Mouse (Mus musculus): ENCODE results near the gene Serpina1e. TPM values are rescaled to one million over a fixed set of nuclear protein-coding genes. Genes with fewer than 3 reads are reported as not detected.

Gene Serpina1e
- polyA plus RNA-seq, 1 experiment from 2014 or later, result 0.14 TPM

DNA sequence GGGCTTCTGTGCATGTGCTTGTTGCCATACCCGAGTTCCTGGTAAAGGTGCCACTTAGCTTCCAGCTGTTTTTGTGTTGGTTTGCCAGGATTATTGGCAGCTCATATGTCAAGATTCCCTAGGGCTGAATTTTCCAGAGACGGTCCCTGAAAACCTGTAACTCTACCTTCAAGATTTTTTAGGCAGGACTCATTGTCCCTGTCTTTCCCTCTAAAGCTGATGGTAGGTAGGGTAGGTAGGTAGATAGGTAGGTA lies 30.7 kb upstream of the Serpina1e start:
- TF ChIP-seq CTCF (IDR thresholded peaks at IDR 0.05), result no peak

GRCm38 (mm10) chr12:103988754-103989513 lies 30.2 kb upstream of the Serpina1e start:
- CTCF ChIA-PET, result interaction anchor here (1.3 to 1.5 kb wide), 2 partner anchors 41 to 431 kb away, joined by 3 to 8 read pairs; no protein-coding TSS in a partner anchor
- no peak for TF ChIP-seq CTCF (IDR thresholded peaks at IDR 0.05)
- POLR2A ChIA-PET, result no interaction called here
- no peak for ATAC-seq
- no peaks in the 10 kb centered on the region for H3K27me3 ChIP-seq
- no peak for DNase-seq (ENCODE audit: low read depth, low spot score)
- in situ Hi-C loops (cut with MboI; ENCODE audit: low pct_unique_long_range_greater_than_20kb), result no loop called here

More for the DNA sequence above, 30.7 kb upstream of the Serpina1e start:
- ChIA-PET CTCF (interaction anchor here (1.3 to 1.5 kb wide), 2 partner anchors 40 to 430 kb away, joined by 3 to 8 read pairs; no protein-coding TSS in a partner anchor), POLR2A (no interaction called here)
- H3K27me3 ChIP-seq, result no peaks in the 10 kb centered on the region
- in situ Hi-C loops (cut with MboI; ENCODE audit: low pct_unique_long_range_greater_than_20kb), result no loop called here
- ATAC-seq (no peak), DNase-seq (ENCODE audit: low read depth, low spot score) (no peak)

- ChIA-PET CTCF (interaction anchor here (0.7 to 1.3 kb wide), 4 partner anchors 9 to 441 kb away, joined by 3 to 5 read pairs (median 3); no protein-coding TSS in a partner anchor), POLR2A (no interaction called here)
- in situ Hi-C loops (cut with MboI; ENCODE audit: low pct_unique_long_range_greater_than_20kb), result no loop called here
- ATAC-seq, result no peak
- DNase-seq (ENCODE audit: low read depth, low spot score), result no peak
- no peaks in the 10 kb centered on the region for H3K27me3 ChIP-seq
- TF ChIP-seq CTCF (IDR thresholded peaks at IDR 0.05), result no peak
These were observed 27.1 kb upstream of the Serpina1e start for GRCm38 (mm10) chr12:103985868-103986267.

DNA sequence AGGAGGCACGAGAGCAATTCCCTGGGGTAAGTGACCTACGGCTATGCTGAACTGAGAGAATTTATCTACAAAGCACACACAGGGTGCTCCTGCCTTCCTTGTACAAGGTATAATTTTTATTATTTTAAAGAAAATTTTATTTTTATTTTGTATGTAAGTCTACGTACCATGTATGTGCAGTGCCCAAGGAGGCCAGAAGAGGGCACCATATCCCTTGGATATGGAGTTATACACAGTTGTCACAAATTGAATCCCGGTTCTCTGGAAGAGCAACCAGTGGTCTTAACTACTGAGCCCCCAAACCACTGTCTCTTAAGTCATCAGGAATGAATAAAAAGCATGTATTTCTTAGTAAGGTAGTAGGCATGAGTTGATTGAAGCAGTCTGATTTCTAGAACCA lies 26.2 kb upstream of the Serpina1e start:
- ATAC-seq (no peak), DNase-seq (ENCODE audit: low read depth, low spot score) (no peak)
- ChIA-PET CTCF (interaction anchor here (0.7 to 1.3 kb wide), 4 partner anchors 10 to 442 kb away, joined by 3 to 5 read pairs (median 3); no protein-coding TSS in a partner anchor), POLR2A (no interaction called here)
- no peaks in the 10 kb centered on the region for H3K27me3 ChIP-seq
- in situ Hi-C loops (cut with MboI; ENCODE audit: low pct_unique_long_range_greater_than_20kb), result no loop called here
- TF ChIP-seq CTCF (IDR thresholded peaks at IDR 0.05), result peak; percentile 83

GRCm38 (mm10) chr12:103981646-103982360 lies 23.0 kb upstream of the Serpina1e start:
- no peaks in the 10 kb centered on the region for H3K27me3 ChIP-seq
- DNase-seq (ENCODE audit: low read depth, low spot score) (no peak), ATAC-seq (no peak)
- in situ Hi-C loops (cut with MboI; ENCODE audit: low pct_unique_long_range_greater_than_20kb), result no loop called here
- CTCF ChIA-PET, result interaction anchor here (0.8 kb wide), 1 partner anchor 437 kb away, joined by 3 read pairs; no protein-coding TSS in a partner anchor
- POLR2A ChIA-PET, result no interaction called here
- no peak for TF ChIP-seq CTCF (IDR thresholded peaks at IDR 0.05)

DNA sequence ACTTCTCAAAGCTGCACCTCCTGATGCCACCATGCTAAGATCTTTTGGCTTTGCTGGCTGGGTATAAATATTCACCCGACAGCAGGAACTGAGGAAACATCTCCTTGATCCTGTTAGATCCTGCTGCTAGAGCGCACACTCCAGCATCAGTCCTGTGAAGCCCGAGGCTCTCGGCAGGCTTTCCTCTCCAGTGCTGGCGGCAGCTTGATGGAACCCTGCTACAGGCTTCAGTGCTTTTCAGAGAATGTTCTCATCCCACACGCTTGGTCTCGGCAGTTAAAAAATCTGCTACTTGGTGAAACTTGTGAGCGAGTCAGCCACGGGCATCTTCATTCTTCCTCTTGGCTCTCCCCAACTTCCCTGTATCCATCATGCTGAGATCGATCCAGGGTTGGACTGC lies 19.5 kb upstream of the Serpina1e start:
- no peak for ATAC-seq

DNA sequence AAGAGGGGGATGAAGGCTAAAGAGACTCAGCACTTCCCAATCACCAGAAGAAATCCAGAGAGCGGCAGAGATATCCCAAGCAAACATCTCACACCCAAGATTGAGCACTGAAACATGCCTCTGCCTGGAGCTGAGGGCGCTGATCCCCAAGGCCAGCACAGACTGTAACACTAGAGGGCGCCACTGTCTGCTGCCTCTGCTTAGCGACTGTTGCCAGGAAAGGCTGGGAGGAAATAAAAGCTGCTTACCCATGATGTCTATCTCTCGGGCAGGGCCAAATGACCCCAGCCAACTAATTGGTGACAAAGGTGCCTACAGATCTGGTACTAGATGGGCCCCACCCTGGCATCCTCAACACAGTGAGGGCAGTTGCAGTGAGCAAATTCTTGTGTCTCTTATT lies 19.1 kb upstream of the Serpina1e start:
- TF ChIP-seq CTCF (IDR thresholded peaks at IDR 0.05), result peak; percentile 78
- in situ Hi-C loops (cut with MboI; ENCODE audit: low pct_unique_long_range_greater_than_20kb), result loop anchor here (10.0 kb wide), 1 partner anchor 263 kb away; no protein-coding TSS in a partner anchor
- ATAC-seq (no peak), DNase-seq (ENCODE audit: low read depth, low spot score) (no peak)
- H3K27me3 ChIP-seq, result no peaks in the 10 kb centered on the region
- POLR2A ChIA-PET, result no interaction called here
- CTCF ChIA-PET, result interaction anchor here (1.7 to 1.8 kb wide), 2 partner anchors 17 to 25 kb away, joined by 4 to 6 read pairs; no protein-coding TSS in a partner anchor

More for the DNA sequence above, 19.5 kb upstream of the Serpina1e start:
- DNase-seq (ENCODE audit: low read depth, low spot score), result no peak
- ChIA-PET POLR2A (no interaction called here), CTCF (interaction anchor here (1.7 to 1.8 kb wide), 2 partner anchors 16 to 25 kb away, joined by 4 to 6 read pairs; no protein-coding TSS in a partner anchor)
- in situ Hi-C loops (cut with MboI; ENCODE audit: low pct_unique_long_range_greater_than_20kb), result loop anchor here (10.0 kb wide), 1 partner anchor 263 kb away; no protein-coding TSS in a partner anchor
- no peak for TF ChIP-seq CTCF (IDR thresholded peaks at IDR 0.05)
- H3K27me3 ChIP-seq, result no peaks in the 10 kb centered on the region

- ChIA-PET POLR2A (no interaction called here), CTCF (interaction anchor here (1.7 to 1.8 kb wide), 2 partner anchors 18 to 26 kb away, joined by 4 to 6 read pairs; no protein-coding TSS in a partner anchor)
- H3K27me3 ChIP-seq, result no peaks in the 10 kb centered on the region
- DNase-seq (ENCODE audit: low read depth, low spot score), result no peak
- no peak for TF ChIP-seq CTCF (IDR thresholded peaks at IDR 0.05)
- no peak for ATAC-seq
- in situ Hi-C loops (cut with MboI; ENCODE audit: low pct_unique_long_range_greater_than_20kb), result loop anchor here (10.0 kb wide), 1 partner anchor 262 kb away; no protein-coding TSS in a partner anchor
These were observed 18.3 kb upstream of the Serpina1e start for GRCm38 (mm10) chr12:103977060-103977459.

- in situ Hi-C loops (cut with MboI; ENCODE audit: low pct_unique_long_range_greater_than_20kb), result loop anchor here (10.0 to 25.0 kb wide), 2 partner anchors 256 to 409 kb away; no protein-coding TSS in a partner anchor
- POLR2A ChIA-PET, result no interaction called here
- no peak for TF ChIP-seq CTCF (IDR thresholded peaks at IDR 0.05)
- H3K27me3 ChIP-seq, result no peaks in the 10 kb centered on the region
- ATAC-seq, result no peak
- CTCF ChIA-PET, result no interaction called here
- DNase-seq (ENCODE audit: low read depth, low spot score), result no peak
These were observed 12.3 kb upstream of the Serpina1e start for GRCm38 (mm10) chr12:103971080-103971479.

DNA sequence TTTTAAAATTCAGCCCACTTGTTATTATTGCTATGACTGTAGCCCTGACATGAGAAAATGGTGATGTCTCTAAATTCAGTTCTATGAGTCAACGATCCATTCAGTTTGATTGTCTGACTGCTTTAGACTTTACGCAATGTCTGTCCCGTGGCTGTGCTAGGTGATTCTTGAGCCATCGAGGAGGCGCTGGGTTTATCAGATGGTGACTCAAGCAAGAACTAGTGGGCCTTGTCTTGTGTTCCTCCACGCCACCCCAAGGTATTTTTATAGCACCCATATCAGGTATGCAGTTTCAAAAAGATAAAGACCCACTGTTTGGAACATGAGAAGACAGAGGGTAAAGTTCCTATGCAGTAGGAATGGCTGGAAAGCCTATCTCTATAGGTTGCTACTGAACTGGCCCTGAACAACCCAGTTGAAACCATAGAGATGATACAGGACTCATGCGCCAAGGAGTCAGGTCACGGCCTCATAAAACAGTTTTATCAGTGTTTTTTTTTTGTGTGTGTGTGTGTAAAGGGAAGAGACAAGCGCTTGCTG lies 10.9 kb upstream of the Serpina1e start:
- POLR2A ChIA-PET, result no interaction called here
- DNase-seq (ENCODE audit: low read depth, low spot score) (no peak), ATAC-seq (no peak)
- CTCF ChIA-PET, result no interaction called here
- in situ Hi-C loops (cut with MboI; ENCODE audit: low pct_unique_long_range_greater_than_20kb), result loop anchor here (10.0 to 25.0 kb wide), 2 partner anchors 255 to 407 kb away; no protein-coding TSS in a partner anchor
- no peaks in the 10 kb centered on the region for H3K27me3 ChIP-seq
- TF ChIP-seq CTCF (IDR thresholded peaks at IDR 0.05), result no peak

All from Patski (cell line).